Mouse (Mus musculus) forelimb bud, embryonic 11.5 days (tissue): Measurements from ENCODE around the gene Rap1b.

Experiments used
- DNase-seq: peaks from one replicate; pipeline ENCODE4 v3.0.0-alpha.2; 2012; ENCODE audit warnings: low read depth, low spot score

The Rap1b gene

DNA sequence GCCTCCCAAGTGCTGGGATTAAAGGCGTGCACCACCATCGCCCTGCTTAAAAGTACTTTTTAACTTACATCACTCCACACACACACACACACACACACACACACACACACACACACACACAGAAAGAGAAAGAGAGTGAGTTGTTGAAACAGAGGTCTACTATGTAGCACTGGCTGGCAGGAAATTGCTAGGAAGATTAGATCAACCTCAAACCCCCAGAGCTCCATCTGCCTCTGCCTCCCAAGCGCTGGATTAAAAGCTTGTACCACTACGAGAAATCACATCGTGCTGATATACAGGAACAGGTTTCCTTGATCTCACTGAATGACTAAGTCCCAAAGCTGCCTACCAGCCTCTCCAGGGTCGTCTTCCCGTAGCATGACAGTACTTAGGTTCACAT, 61.2 kb downstream of the Rap1b start:
- DNase-seq, result no peak

DNA sequence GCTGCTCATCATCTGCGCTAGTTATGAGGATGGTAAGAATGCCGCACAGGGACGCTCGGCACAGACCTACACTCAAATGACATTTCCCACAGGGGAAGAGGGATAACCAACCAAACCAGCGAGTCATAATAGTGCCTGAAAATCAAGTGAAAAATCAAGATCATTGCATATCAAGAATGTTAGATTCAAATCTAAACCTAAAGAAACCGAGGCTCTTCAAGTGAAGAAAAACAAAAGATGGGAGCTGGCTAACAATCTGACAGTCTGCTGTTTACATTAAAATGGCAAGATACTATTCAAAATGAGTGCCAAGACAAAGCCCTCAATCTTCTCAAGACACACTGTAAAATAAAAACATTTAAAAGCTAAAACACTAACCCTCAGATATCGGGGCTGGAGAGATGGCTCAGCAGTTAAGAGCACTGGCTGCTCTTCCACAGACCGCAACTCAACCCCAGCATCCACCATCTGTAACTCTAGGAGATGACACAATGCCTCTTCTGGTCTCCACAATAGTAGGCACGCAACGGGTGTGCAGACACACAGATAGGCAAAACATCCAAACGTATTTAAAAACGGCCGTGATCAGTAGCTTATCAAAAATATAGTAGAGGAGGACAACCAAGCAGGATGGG, 61.9 kb downstream of the Rap1b start:
- DNase-seq, result no peak

DNA sequence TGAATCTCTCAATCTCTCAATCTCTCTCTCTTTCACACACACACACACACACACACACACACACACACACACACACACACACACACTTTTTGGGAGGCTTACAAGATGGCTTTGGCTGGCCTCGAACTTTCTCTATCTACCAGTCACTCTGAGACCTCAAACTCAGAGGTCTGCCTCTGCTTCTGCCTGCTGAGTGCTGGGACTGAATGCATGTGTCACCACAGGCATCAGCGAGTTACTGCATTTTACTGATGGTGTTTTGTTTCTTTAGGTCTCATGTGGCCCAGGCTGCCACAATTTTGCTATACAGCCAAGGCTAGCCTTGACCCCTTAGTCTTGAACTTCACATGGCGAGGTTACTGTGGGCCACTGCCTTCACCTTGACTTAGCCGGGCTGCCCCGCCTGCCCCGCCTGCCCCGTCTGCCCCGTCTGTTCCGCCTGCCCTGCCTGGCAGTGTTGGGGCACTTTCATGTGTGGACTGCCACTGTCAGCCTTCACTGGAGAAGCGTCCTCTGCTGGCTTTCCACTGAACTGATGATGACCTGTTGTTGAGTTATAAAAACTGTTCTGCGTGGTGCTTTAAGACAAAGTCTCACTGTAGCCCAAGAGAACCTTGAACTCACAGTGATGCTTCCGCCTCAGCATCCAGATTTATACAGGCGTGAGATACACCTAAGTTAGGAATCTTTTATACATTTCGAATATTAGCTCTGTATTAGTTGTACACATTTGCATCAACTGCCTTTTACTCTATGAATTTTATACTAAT, 63.2 kb downstream of the Rap1b start:
- DNase-seq, result no peak

DNA sequence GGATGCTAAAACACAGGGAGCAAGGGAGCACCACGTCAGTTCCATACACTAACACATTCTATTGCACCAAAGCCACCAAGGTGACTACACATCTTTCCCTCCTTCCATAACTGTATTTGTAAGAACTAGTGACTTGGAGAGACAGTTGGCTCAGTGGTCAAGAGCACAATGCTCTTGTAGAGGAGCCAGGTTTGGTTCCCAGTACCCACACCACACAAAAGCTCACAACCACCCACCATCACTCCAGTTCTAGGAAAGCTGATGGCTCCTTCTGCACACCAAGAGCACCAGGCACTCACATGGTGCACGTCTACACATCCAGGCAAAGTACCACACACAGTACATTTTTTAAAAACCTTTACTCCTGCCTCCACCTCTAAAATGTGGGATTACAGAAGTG, 63.8 kb downstream of the Rap1b start:
- no peak for DNase-seq

DNA sequence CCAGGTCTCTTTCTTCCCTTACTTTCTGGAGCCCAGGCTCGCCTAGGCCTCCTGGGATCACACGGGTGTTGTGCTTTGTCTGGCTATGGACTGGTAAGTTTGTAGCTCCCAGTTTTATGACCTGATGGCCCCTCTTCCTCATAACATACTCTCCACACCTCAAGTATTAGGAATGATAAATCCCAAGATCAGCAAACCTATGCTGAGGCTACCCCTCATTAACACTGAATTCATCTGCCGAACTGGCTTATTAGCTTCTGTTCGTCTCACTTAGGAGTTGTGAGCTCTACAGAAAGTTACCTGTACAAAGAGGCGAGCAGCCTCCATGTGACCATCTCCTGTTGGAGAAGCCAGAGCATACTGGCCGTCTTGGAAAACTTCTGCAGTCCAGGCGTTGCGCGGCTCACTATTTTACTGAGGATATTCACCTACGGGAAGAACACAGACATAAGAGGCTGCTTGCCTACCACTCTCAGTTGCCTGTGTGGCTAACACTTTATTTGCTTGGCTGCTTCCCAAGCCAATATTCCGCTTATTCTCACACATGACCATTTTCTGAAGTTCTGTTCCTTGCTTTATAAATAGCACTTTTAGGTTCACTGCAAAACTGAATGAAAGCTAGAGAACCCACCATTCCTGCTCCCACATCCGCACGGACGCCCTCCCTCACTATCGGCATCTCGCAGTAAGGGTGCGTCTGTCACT, 64.7 kb downstream of the Rap1b start:
- no peak for DNase-seq

DNA sequence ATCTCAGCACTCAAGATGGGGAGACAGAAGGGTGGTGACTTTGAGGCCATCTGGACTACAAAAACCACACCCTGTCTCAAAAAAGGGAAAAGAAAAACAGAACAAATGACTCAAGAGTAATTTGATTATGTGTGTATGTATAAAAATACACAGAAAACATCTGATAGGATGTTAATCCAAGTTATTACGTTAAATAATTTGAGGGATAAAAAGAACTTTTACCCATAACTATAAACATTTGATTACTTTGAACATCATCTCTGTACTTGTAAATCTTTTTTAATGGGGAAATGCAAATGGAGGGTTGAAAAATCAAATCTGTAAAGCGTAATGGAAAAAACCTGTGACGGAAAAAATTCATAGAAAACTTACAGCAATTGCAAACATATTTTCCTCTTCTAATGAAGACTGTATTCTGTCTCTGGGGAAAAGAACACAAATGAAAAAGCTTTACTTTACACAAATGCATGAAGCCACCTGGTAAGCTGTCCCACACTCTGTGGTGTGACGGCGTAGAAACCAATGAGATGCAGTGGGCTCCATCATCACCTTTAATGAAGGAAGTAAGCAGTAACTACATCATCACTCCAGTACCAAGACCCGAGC, 65.4 kb downstream of the Rap1b start:
- no peak for DNase-seq

DNA sequence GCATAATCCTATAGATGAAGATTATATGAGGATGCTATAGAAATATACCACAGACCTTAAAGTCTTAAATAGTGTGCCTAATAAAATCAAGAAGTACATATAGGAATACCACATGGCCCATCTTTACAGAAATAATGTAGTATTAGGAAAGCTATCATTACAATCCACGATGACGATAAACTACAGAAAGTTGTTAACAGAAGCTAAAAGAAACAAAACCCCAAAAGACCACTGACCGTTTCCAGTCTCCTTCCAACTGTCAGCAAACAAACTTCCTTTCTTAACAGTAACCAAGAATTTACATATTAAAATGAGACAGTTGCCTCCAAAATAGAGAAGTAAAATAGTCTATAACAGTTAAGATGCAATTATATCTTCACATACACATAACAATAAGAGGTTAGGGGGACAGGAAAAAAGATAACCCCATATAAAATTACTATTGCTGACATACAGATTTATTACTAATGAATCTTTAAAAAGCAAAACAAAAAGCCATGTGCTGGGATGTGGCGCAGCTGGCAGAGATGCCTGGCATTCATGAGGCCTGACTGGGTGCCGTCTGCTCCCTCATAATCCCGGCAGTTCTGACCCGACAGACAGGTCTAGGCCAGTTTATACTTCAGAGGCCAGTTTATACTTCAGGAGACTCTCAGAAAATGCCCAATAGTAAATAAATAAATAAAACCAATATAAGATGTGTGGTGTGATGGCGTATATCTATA, 66.1 kb downstream of the Rap1b start:
- DNase-seq, result no peak

DNA sequence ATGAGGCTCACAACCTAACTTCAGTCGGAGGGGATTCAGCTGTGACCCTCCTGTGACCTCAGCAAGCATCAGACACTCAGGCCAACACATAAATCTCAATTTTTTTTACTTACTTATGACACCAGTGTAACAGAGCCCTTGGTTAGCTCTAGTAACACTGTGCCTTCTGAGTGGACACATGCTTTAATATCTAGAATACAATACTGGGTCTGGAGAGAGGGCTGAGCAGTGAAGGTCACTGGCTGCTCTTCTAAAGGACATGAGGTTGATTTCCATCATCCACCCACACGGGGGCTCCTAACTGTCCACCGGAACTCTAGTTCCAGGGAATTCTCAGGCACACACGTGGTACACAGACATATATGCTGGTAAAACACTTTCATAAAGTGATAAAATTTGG, 66.9 kb downstream of the Rap1b start:
- no peak for DNase-seq

DNA sequence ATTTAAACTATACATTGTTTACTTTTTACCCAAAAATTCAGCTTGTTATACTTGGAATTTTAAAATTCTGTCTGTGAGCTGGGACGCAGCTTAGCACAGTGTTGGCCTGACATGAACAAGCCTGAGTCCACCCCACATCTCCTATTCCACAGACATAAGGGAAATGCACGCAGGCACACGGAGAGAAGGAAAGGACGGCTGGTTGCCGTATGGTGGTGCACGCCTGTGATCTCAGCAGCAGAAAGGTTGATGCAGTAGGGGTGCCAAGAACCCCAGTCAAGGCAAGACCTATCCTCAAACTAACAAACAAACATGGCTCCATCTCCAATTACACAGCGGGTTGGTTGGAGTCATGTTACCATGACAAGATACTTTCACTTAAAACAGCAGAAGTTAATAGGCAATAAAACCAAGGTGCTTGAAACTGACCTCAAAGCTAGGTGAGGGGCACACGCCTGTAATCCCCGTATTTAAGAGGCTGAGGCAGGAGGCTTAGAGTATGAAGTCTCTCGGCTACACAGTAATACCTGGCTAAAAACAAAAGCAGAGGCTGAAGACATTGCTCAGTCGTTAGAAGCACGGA, 67.4 kb downstream of the Rap1b start:
- DNase-seq, result no peak

DNA sequence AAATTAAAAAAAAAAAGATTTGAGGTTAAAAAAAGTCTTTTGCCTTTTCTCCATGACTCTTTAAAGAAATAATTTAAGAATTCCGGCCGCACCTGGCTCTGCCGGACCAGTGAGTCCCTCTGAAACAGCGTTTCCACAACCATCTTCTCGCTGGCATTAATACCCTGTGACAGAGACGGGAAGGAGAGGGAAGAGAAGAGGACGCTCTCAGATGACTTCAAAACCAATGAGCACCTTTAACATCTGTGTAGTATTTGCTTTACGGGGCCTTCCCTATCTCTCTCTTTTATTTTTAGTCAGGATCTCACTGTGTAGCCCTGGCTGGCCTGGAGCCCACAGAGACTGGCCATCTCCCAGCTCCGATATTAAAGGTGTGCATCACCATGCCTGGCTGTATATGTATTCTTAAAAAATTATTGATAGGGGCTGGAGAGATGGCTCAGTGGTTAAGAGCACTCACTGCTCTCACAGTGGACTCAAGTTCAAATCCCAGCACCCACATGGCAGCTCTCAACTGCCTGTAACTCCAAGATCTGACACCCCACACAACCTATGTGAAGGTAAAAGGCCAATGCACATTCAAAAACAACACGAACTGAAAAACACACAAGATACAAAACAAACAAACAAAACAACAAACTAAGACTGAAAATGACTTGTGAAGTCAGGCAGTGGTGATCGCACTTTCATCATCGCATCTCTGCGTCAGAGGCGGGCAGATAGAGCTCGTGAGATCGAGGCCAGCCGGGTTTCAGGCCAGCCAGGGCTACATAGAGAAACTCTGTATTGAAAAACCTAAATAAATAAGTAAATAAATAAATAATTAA, 68.1 kb downstream of the Rap1b start:
- DNase-seq, result no peak

DNA sequence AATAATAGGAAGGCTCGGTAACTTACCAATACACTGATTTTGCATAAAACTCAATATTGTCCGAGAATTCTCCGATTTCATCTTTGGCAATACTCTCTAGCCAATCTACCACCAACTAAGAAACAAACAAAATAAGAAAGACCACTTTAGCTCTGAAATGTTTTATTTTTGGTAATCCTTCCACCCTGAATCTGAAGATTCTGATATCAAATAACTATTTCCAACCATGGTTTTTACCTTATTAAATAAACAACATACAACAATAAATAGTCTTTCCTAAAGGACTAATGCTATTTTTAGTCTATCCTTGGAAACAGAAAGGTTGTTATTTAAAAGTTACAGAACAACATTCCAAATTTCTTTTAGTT, 68.7 kb downstream of the Rap1b start:
- no peak for DNase-seq

DNA sequence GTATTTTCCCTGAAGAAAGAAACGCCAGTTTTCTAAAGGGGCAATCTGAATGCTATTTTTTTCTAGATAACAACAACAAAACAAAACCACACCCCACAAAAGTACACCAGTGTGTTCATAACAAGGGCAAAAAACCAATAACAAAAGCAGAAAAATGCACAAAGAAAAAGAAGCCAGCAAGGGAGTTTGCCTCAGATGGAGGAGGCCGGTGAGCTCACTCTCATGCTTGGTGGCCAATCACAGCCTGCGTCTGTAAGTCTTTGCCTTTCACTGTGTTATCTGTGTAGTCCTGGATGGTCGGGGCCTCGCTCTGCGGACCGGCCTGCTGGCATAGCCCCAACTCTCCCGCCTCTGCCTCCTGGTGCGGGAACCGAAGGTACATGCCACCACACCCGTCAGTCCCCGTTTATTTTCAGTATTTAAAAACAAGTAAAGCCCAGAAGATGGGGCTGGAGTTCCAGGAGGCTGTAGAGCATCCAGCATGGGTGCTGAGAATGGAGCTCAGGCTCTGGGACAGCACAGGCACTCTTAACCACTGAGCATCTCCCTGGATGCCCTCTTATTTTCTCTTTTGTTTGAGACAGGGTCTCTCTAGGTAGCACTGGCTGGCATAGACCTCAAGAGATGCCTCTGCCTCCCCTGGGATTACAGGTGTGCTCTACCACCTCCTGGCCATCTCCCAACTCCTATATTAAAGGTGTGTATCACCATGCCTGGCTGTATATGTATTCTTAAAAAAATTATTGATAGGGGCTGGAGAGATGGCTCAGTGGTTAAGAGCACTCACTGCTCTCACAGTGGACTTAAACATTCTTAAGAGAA, 69.3 kb downstream of the Rap1b start:
- no peak for DNase-seq

DNA sequence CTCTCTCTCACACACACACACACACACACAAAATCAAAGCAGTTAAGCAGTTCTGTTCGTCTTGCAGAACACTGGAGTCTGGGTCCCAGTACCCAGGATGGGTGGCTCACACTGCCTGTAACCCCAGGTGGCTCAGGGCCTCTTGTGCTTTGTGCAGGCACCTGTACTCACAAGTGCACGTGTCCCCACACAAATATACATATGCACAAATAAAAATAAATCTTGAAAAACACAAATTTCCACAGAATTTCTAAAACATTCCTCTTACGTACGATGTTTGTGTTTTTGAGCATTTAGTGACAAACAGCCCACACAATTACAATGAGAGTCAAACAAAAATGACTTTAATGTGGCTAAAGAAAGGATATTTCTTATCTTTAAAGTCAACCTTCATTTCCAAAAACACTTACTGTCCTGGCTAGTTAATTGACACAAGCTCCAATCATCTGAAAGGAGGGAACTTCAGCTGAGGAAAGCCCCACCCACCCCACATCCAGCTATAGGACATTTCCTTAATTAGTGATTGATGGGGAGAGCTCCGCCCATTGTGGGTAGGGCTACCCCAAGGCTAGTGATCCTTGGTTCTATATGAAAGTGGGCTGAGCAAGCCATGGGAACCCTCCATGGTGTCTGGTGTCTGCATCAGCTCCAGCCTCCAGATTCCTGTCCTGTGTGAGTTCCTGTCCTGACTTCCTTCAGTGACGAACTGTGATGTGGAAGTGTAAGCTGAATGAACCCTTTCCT, 70.3 kb downstream of the Rap1b start:
- no peak for DNase-seq

DNA sequence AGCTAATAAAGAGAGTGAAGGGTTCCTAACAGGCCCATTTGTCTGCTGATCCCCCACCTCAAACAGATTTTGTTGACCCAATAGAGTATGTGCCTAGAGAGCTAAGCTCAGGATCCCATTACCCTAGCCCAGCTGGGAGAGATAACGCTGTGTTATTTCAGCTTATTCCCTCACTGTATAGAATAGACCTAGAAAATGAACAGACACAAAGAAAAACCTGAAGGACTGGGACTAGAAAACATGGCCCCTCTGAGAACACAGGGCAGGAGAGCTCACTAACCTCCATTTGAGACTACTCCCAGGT, 71.1 kb downstream of the Rap1b start:
- no peak for DNase-seq

DNA sequence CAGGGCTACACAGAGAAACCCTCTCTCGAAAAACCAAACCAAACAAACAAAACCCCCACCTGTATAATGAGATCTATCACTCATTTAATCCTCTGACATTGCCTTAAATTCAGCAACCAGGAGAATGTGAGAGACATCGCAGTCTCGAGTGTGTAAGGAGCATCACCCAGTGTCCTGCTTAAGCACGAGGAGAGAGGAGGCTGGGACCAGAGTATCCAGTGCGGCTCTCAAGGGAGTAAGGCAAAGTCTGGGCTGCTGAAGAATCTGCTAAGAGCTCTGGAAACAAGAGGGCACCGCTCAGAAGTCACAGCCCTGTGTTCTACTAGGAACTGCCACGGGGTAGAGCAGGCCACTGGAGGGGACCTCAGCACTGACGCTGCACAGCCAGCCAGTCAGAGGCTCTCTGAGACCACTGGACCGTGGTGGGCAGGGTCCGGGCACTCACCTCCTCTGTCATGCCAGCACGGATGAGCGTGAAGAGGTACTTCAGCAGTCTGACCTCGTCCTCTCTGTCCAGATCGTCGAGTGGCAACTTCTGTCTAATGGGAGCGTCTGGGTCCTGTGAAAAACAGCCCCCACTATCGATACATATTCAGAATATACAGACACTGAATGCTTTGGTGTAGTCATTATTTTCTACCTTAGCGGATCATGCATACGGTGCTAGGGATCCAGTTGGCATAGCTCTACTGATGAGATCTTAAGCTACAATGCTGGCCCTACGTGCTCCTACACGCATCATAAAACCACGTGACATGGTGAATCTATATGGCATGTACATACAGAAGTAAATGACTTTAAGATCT, 71.6 kb downstream of the Rap1b start:
- DNase-seq, result no peak

DNA sequence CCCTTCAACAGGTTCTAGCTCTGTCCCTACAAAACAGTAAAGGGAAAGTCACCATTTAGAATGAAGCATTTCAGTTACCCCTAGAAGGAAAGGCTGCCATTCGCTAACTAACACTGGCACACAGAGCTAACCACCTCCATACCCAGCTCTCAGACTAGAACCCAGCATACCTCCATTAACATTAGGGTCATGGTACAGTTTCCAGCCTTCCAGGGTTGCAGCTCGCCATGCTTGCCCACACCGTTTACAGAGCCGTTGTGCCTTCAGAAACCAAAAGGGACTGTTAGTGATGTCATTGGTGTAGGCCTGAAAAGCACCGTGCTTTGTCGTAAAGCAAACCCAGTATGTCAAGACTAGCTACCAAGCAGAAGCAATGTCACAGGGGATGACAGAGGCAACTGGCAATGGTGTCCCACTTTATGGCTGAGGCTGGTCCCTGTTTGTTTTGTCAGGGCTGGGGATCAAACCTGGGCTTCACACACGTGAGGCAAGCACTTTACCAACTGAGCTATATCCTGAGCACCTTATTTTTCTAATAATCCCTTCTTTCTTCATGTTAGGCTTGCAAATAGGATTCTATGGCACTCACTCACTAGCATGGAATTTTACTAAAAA, 72.6 kb downstream of the Rap1b start:
- DNase-seq, result no peak

DNA sequence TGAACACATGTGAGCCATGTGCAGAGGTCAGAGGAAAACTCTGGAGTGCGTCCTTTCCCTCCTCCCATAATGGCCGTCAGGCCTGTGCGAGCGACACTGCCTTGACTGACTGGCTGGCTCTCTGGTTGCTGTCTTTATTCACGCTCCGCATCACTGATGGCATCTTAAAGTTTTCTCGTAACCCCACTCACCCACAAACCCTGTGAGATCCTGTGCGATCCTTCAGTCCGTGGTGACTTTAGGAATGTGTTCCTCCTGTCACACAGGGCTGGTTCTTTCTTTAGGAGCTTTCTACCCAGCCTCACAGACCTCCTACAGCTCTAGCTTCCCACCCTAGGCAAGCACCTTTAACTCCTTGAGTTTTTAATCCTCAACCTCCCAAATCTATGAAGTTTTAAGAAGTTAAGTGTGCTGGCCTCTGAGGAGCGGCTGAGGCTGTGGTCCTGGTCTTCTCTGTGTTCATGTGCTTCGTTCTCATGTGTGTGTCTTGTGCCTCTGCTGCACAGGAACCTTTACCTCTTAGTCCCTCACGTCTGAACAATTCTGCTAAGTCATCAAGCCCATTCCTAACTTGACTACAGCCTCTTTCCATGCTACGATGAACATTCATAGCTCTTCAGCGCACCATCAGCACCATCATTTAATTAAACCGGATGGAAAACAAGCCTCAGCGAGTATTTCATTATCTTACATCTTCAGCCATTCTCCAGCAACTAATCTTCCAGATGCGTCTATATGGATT, 73.3 kb downstream of the Rap1b start:
- no peak for DNase-seq
